Mouse (Mus musculus) hematopoietic stem cell, adult 5-6 weeks (primary cell): ENCODE results near the gene Gm8947. TPM values are rescaled to one million over a fixed set of nuclear protein-coding genes. Genes with fewer than 3 reads are reported as not detected.
"Not testable (repeated sequence)": the region's sequence is repeated elsewhere in the genome, so short reads cannot be mapped to it uniquely, and the experiment has no call there.

Experiments used
- ATAC-seq, 2 experiments: fragments of 125-278 bp in 1 of 2; replicated peaks in 1 of 2; 2 replicates each; pipeline ENCODE4 v1.8.0; 2016 to 2017; ENCODE audit warnings: inconsistent platforms in 2 of 2, mild to moderate bottlenecking in 2 of 2, moderate number of reproducible peaks in 2 of 2, low read depth in 1 of 2, moderate TSS enrichment in 1 of 2; ENCODE audit not compliant: low FRiP score in 2 of 2, poor library complexity in 2 of 2, severe bottlenecking in 2 of 2, insufficient read depth in 1 of 2, low TSS enrichment in 1 of 2
- total RNA-seq: library from RNA; stranded (forward); fragments of 172-1452, 232-1000 nt; gene quantifications from 2 replicates; pipeline ENCODE4 v1.2.3, GENCODE M21; 2017

Gm8947 gene
- total RNA-seq, 1 experiment from 2014 or later, result not detected

GRCm38 (mm10) chr1:151211666-151212065, 19.5 kb downstream of the Gm8947 start:
- not testable (repeated sequence) for ATAC-seq

GRCm38 (mm10) chr1:151214862-151215261, 22.7 kb downstream of the Gm8947 start:
- no peak for ATAC-seq

- ATAC-seq, result no peak
These were observed 23.8 kb downstream of the Gm8947 start for GRCm38 (mm10) chr1:151215985-151216384.

GRCm38 (mm10) chr1:151216417-151216816, 24.2 kb downstream of the Gm8947 start:
- ATAC-seq, result no peak

- ATAC-seq, result peak; percentile 50 to 58; a peak in 1 of 4 replicates
These were observed 26.9 kb downstream of the Gm8947 start for GRCm38 (mm10) chr1:151219045-151219444.

- no peak for ATAC-seq
These were observed 27.9 kb downstream of the Gm8947 start for GRCm38 (mm10) chr1:151220098-151220497.

- no peak for ATAC-seq
These were observed 30.5 kb downstream of the Gm8947 start for GRCm38 (mm10) chr1:151222561-151223267.

- no peak for ATAC-seq
These were observed 31.2 kb downstream of the Gm8947 start for GRCm38 (mm10) chr1:151223377-151223776.

- ATAC-seq, result no peak
These were observed 32.4 kb downstream of the Gm8947 start for GRCm38 (mm10) chr1:151224536-151224935.

- ATAC-seq, result no peak
These were observed 35.3 kb downstream of the Gm8947 start for GRCm38 (mm10) chr1:151227506-151227905.

GRCm38 (mm10) chr1:151228320-151228989, 36.3 kb downstream of the Gm8947 start:
- ATAC-seq, result peak; percentile 36 to 42; a peak in 2 of 4 replicates

GRCm38 (mm10) chr1:151232346-151232745, 40.2 kb downstream of the Gm8947 start:
- no peak for ATAC-seq

- no peak for ATAC-seq
These were observed 41.6 kb downstream of the Gm8947 start for GRCm38 (mm10) chr1:151233756-151234155.

GRCm38 (mm10) chr1:151235574-151235973, 43.4 kb downstream of the Gm8947 start:
- ATAC-seq, result no peak

GRCm38 (mm10) chr1:151236141-151236930, 44.2 kb downstream of the Gm8947 start:
- ATAC-seq, result peak; percentile 48 to 71; a peak in 3 of 4 replicates

GRCm38 (mm10) chr1:151237780-151238179, 45.6 kb downstream of the Gm8947 start:
- no peak for ATAC-seq

GRCm38 (mm10) chr1:151243332-151243731, 51.2 kb downstream of the Gm8947 start:
- no peak for ATAC-seq
